In the genomic region with DNA sequence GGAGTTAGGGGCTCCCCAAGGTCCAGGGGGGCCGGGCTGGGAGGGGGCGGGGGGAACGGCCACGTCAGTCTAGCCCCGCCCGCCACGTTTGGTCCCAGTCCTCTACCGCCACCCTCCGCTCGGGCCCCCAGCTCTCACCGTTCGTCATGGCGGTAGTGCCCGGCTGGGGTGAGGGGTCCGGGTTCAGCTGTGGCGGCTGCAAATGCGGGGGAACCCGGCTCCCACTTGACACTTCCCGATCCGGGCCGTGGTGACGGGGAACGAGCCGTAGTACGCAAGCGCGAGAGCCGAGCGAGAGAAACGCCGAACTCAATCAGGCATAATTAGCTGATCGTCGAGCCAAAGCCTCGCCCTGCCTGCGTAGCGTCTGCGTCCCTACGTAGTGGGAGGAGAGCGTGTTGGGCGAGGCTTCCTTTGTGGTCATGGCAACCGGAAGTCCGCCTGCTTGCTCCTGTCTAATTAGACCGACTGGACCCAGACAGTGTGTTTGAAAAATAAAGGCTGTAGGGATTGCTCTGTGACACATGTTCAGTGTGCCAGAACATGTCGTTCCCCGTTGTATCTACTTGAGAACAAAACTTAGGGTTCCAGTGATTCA, we compare ENCODE assay signal across 8 mouse cellular contexts. TPM values are rescaled to one million over a fixed set of nuclear protein-coding genes. Genes with fewer than 3 reads are reported as not detected.
DNase-seq lines count a peak whose midpoint lies in the region; ATAC-seq lines count a peak whose summit lies in the region.

A gene (minus strand): TSS at position 334 of the 598 bp plus-strand sequence.

- peak within 1 kb of the TSS; percentile 76 for H3K9ac ChIP-seq in hindbrain, embryonic 12.5 days

- DNase-seq in NIH3T3 (ENCODE audit: low read depth), result peak; percentile 98
- DNase-seq in cerebellum, postnatal 10 days, result peak; percentile 97 to 98
- DNase-seq in frontal cortex, postnatal 10 days (ENCODE audit: low spot score in 2 of 2), result peak; percentile 94 to 96
- DNase-seq in layer of hippocampus, postnatal 14 days (ENCODE audit: low spot score in 2 of 2), result peak; percentile 97 to 98
- peak; percentile 97 for DNase-seq in lung, postnatal 14 days
- peak; percentile 98 for DNase-seq in retina, adult 2 months (ENCODE audit: low read depth, low spot score)
- DNase-seq in thymus, postnatal 36 days, result peak; percentile 95 to 96

- H3K36me3 ChIP-seq in hindbrain, embryonic 12.5 days, result peaks cover 28% of the 10 kb centered on the region

- H3K9me3 ChIP-seq in hindbrain, embryonic 12.5 days (replicated peaks), result no peaks in the 10 kb centered on the region

- peak within 1 kb of the TSS; percentile 89 for H3K27ac ChIP-seq in hindbrain, embryonic 12.5 days

- H3K4me2 ChIP-seq in hindbrain, embryonic 12.5 days (replicated peaks), result peak within 1 kb of the TSS; percentile 63

- H3K4me3 ChIP-seq in hindbrain, embryonic 12.5 days, result peak within 1 kb of the TSS; percentile 73

- ATAC-seq in hindbrain, embryonic 12.5 days (ENCODE audit: low FRiP score), result peak; percentile 98

- peaks cover 16% of the 10 kb centered on the region for H3K4me1 ChIP-seq in hindbrain, embryonic 12.5 days

- no peaks in the 10 kb centered on the region for H3K27me3 ChIP-seq in hindbrain, embryonic 12.5 days

- WGBS in hindbrain, embryonic 12.5 days, result 0% methylated on average over 45 of the region's 45 CpGs

RNA-seq across cellular contexts. Expression of the gene that starts here (rescaled TPM):
- 60.3 and 66.8 TPM in 2 replicates for polyA plus RNA-seq in hindbrain, embryonic 12.5 days (2016; fragmentation: Nextera tagmentation; extraction: Ambion mirVana)
- 10 to 100 TPM; 44.4 to 45.3 TPM for total RNA-seq in layer of hippocampus, postnatal 14 days (2021)

Comparison
In these comparisons a context has a peak if more than half of its experiments do, and no peak if none do; other contexts are left out.
1. Peak in every context shown above with its lines: DNase-seq, ATAC-seq, H3K4me3 ChIP-seq and H3K27ac ChIP-seq.